Mouse (Mus musculus) C2C12 (cell line): ENCODE results near the gene Ubfd1.

Source experiments
- CEBPB ChIP-seq: IDR thresholded peaks from one replicate; pipeline ENCODE4 v1.6.1; 2011; ENCODE audit warnings: low read depth, mild to moderate bottlenecking, control low read depth, moderate library complexity
- CTCF ChIP-seq: IDR thresholded peaks from one replicate; pipeline ENCODE4 v1.5.1; 2011; ENCODE audit not compliant: control insufficient read depth, insufficient read depth, insufficient read length
- FOSL1 ChIP-seq: IDR thresholded peaks from one replicate; pipeline ENCODE4 v1.8.0; 2011; ENCODE audit warnings: mild to moderate bottlenecking, low read length; ENCODE audit not compliant: poor library complexity, insufficient read depth, severe bottlenecking
- MAX ChIP-seq: IDR thresholded peaks from one replicate; pipeline ENCODE4 v1.6.1; 2011; ENCODE audit warnings: mild to moderate bottlenecking, control low read depth
- MYOG ChIP-seq: IDR thresholded peaks from one replicate; pipeline ENCODE4 v1.6.1; 2011; ENCODE audit not compliant: control insufficient read depth, insufficient read length; ENCODE audit errors: extremely low read depth
- USF1 ChIP-seq: IDR thresholded peaks from one replicate; pipeline ENCODE4 v1.6.1; 2011; ENCODE audit warnings: low read depth, mild to moderate bottlenecking, control low read depth, moderate library complexity

DNA sequence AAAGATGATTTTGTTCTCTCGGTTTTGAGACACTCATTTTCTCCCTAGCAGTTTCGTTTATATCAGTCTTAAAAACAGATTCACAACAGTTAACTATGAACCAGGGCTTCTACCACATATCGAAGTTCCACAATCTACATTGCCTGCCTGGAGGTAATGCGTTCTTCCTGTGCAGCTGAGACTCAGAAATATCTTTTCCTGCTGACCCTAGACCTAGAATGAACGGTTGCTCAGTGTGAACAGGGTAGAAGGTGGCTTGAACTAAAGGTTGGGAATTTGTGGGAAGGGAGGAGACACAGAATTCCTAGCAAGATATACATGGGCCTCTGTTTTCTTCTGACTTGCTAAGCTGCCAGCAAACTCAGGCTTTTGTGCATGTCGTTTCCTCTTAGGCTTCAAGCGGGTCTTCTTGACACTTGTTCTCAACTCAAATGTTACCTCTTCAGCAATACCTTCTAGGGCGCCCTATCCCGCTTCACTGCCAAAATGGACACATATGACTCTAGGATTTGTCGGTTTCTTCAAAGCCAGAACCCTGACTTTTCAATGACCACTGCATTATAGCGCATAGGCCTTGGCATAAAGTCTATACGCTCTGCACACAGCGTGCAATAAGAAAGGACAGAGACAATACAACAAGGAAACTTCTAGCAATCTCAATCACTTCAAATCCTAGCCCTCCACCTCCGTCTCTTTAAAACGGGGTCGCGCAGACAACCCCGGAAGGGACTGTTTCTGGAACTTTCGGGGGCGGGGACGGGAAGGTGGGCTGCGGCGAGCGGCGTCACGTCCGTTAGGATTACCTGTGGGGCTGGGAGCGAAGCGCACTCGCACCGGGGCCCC, 652 bp upstream of the Ubfd1 start:
- no peak for TF ChIP-seq USF1
- TF ChIP-seq MYOG: no peak
- no peak for TF ChIP-seq CTCF
- TF ChIP-seq MAX: no peak
- no peak for TF ChIP-seq FOSL1
- TF ChIP-seq CEBPB: no peak
